Mouse (Mus musculus) embryonic fibroblast, embryonic 13.5 days (primary cell): Measurements from ENCODE around the gene Aqr.

Source experiments
- CTCF ChIP-seq: IDR thresholded peaks from 2 replicates; pipeline ENCODE4 v1.5.1; 2011; ENCODE audit warnings: mild to moderate bottlenecking, control low read depth, low read length, moderate library complexity, borderline replicate concordance; ENCODE audit not compliant: insufficient read depth
- POLR2A ChIP-seq: IDR thresholded peaks from 2 replicates; pipeline ENCODE4 v1.6.1; 2011; ENCODE audit warnings: low read depth, mild to moderate bottlenecking, control low read depth, low read length, moderate library complexity

GRCm38 (mm10) chr2:114060071-114060591 lies 126.7 kb downstream of the Aqr start:
- TF ChIP-seq CTCF (no peak), POLR2A (no peak)
